Mouse (Mus musculus) kidney, postnatal 4 days (tissue): ENCODE measurements around the gene Ggps1.
A peak's percentile ranks its signal among the peaks of the same experiment; 100 is the strongest.

ENCODE experiments used
- DNase-seq, 2 experiments: peaks; one replicate each; pipeline ENCODE4 v3.0.0; 2021; ENCODE audit warnings: mixed read lengths in 2 of 2

Gene Ggps1

GRCm38 (mm10) chr13:14063013-14063941 is at the start of gene Ggps1, which contains the start of gene Arid4b:
Gene Ggps1 (minus strand): TSS chr13:14063488.
Gene Arid4b (plus strand): TSS chr13:14063232.
- DNase-seq: peak; percentile 94 to 97

GRCm38 (mm10) chr13:14111146-14111545 is 47.9 kb upstream of the Ggps1 start:
- DNase-seq: no peak

DNA sequence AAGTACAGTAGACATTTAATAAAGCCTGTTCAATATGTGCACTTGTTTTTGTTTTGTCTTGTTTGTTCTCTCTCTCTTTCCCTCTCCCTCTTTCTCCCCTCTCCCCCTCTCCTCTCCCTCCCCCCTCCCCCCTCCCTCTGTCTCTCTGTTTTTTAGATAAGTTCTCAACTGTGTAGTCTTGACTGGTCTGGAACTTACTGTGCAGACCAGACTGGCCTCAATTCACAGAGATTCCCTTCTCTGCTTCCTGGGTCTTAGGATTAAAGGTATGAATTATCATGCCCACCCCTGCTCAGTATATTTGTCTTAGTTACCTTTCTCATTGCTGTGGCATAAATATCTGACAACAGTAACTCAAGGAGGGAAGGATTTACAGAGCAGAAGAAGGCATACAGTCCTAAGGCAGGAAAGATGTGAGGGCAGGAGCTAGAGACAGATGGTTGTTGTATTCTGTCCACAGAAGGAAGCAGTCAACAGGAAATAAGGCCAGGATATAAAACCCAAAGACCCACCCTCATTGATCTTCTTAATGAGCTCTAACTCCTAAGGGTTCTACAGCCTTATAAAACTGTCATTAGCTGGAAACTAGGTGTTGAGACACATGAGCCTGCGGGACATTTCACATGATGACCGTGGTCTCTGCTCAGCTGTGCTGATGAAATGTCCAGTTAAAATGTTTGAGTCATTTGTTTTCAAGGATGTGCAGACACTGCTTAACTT is 47.0 kb upstream of the Ggps1 start:
- DNase-seq: peak in 1 of 2 experiments; percentile 11

GRCm38 (mm10) chr13:14103026-14103425 is 39.7 kb upstream of the Ggps1 start:
- DNase-seq: no peak

DNA sequence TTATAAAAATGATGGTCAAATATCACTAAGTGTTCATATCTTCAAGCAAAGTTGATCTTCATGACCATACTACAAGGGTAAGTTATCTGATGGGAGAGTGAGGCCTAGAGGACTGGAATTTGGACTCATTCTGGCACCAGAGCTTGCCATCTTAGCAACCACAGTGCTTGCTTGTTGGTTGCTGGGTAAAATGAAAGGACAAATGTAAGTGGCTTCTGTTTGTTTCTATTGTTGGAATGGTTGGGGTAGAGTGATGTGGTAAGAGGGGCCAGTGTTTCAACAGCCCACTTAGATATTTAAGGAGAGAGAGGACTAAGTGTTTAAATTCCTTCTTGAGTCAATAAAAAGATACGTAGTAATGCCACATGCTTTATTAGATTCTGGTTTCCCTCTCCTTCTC is 25.4 kb upstream of the Ggps1 start:
- DNase-seq: no peak

DNA sequence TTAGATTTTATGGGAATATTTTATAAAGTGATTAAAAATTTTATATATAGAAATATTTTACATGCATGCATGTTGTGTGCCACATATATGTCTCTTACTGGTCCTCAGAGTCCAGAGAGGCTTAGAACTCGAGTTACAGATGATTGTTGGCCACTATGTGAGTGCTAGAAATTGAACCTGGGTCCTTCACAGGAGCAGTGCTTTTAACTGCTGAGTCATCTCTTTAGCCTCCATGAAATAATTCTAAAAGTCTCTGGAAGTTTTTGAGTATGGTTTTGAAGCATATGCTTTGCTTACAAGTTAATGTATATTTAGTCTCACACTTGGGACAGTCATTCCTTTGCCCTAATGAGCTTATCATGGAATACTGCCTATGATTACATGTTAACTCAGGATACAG is 12.0 kb upstream of the Ggps1 start:
- DNase-seq: no peak

DNA sequence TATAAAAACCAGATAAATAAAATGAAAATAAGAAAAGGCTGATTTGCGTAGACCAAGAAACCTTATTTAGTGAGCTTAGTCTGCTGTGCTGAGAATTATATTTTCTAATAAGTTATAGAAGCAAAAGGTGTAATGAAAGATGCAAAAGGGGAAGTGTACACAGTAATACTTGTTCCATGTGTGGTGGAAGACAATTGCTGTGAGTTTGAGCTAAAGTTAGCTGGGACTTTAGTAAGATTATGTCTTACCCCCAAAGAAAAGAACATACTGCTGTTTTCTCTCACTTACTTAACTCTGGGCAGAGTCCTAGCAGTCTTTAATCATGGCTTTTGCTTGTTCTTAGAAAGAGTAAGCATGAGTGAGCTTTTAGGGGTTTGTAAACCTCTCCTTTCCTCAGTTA is 11.1 kb upstream of the Ggps1 start:
- no peak for DNase-seq

DNA sequence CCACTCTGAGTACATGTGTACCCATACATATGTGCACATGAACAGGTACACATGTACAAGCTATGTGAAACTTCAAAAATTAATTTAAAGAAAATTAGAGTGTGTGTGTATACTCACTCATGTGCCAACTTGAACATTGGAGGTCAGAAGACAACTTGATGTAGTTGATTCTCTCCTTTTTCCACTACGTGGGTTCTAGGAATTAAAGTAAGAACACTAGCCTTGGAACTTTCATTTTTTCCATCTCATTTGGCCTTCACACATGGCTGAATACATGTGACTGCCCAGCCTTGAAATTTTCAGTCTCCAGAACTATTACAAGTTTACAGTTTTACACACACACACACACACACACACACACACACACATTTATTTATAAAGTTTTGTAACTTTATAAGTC is 6.0 kb upstream of the Ggps1 start:
- DNase-seq: no peak

- no peak for DNase-seq
Measured at GRCm38 (mm10) chr13:14068035-14068434, 4.7 kb upstream of the Ggps1 start.

- no peak for DNase-seq
Measured at GRCm38 (mm10) chr13:14065701-14066100, 2.4 kb upstream of the Ggps1 start.

GRCm38 (mm10) chr13:14065028-14065380 is 1.7 kb upstream of the Ggps1 start:
- no peak for DNase-seq

DNA sequence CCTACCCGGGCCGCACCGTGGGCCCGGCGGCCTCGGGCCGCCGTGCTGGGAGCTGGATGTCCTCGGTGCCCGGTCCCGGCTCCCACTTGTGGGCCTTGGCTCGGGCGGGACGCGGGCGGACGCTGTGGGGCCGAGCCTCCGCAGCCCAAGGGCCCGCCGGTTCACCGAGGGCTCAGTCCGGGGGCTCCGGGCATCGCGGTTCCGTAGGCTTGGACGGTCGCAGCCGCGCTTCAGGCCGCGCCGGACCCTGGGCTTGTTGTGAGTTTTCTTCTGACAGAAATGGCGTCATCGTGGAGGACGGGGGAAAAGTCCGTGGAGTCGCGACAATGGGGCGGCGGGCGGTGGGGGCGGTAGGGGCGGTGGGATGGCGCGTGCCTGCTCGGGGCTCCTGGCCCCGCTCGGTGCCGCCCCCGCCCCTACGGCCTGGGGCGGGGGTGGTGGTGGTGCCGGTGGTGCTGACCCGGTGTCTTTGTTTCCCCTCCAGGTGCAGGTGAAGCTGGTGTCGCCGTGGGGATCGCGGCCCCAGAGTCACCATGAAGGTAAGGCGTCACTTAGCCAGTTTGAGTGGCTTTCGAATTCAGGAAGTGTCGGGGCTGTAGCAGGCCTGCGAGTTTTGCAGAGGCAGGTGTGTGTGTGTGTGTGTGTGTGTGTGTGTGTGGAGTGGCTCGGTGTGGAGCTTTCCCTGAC is 1.2 kb upstream of the Ggps1 start:
- peak; percentile 58 to 72 for DNase-seq

GRCm38 (mm10) chr13:14063942-14064271 is 619 bp upstream of the Ggps1 start:
- no peak for DNase-seq

DNA sequence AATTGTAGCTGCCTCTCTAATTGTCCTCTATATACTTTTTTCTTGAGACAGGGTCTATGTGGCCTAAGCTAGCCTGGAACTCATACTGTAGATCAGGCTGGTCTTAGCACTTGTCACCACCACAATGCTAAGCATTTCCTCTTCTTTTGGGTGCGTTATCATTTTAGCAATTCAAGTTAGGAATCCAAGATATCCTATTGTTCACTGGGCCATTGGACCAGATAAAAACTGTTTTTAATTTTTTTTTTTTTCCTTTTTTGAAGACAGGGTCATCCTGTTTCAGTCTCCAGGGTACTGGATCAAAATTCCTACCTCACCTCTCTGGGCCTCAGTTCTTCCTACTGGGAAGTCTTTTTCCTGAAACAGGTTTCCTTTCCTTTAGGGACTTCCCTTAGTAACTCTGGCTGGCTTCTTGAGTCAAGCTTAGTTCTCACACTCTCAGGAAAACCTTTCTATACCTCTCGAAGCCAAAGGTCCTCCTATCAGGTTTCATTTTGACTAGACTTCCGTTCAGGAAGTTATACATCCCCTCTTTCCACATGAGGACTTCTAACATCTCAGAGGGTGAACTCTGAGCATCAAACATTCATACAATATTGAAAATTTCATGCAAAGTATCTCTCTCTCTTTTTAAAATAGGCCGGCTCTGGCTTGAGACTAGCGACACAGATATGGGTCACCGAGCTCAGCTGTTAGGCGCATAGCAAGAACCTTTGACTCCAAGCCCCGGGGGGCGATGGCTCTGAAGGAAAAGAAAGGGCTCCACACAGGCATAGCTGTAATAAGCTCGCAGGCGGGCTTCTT is 877 bp downstream of the Ggps1 start:
- no peak for DNase-seq

- DNase-seq: no peak
Measured at GRCm38 (mm10) chr13:14059582-14059981, 3.7 kb downstream of the Ggps1 start.

DNA sequence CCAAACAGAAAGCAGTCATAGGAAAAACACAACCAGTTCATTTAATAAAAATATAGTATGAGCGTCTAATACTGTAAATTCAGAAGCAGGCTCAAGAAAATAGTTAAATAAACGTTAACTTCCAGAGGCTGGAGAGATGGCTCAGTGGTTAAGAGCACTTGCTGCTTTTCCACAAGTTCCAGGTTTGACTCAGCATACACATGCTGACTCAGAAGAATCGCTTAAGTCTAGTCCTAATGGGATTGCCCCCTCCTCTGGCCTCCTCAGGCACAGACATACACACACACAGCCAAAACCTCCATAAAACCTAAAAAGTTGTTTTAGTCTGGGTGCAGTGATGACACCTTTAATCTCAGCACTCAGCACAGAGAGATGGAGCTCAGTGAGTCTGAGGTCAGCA is 6.5 kb downstream of the Ggps1 start:
- no peak for DNase-seq

DNA sequence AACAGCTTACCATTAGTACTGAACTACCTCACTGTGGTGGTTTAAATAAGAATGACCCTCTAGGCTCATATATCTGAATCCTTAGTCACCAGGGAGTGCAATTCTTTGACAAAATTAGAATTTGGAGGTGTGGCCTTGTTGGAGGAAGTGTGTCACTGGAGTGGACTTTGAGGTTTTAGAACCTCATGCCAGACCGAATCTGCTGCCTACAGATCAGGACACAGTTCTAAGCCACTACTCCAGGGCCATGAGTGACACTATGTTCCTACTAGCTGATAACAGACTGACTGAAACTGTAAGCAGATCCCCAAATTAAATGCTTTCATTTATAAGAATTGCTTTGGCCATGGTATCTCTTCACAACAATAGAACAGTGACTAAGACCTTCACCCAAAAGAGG is 13.4 kb downstream of the Ggps1 start:
- no peak for DNase-seq

GRCm38 (mm10) chr13:14044521-14044920 is 18.8 kb downstream of the Ggps1 start:
- DNase-seq: no peak

DNA sequence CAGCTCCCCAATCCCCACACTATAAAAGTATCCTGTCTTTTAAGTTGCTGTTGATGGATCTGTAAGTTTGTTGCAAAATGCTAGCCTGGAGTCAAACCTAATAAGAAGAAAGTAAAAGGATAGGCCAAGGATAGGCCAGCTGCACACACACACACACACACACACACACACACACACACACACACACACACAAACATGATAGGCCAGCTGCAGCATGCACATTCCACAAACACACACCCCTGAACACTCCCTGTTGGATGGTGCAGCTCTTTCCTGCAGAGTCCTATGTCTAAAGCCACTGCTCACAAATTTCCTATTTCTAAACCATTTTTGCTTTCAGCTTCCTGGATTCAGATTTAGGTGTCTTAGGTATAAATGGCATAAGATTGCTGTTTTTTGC is 19.4 kb downstream of the Ggps1 start:
- DNase-seq: no peak

DNA sequence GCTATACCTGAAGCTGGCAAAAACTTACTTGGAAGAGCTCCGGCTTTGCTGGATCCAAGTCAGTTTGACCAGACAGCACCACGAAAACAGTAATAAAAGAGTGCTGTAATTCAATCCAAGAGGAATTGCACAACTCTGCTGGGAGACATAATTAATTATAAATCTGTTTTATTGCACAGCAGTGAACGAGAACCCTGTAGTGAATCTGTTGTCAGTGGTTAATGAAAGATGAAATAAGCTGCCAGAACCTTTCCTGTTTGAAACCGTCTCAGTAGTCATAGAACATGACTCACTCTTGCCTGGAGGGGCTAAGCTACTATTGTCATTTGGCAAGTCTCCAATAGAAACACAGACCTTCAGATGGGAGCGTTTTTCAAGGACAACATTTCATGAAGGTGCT is 23.1 kb downstream of the Ggps1 start:
- DNase-seq: peak in 1 of 2 experiments; percentile 7

DNA sequence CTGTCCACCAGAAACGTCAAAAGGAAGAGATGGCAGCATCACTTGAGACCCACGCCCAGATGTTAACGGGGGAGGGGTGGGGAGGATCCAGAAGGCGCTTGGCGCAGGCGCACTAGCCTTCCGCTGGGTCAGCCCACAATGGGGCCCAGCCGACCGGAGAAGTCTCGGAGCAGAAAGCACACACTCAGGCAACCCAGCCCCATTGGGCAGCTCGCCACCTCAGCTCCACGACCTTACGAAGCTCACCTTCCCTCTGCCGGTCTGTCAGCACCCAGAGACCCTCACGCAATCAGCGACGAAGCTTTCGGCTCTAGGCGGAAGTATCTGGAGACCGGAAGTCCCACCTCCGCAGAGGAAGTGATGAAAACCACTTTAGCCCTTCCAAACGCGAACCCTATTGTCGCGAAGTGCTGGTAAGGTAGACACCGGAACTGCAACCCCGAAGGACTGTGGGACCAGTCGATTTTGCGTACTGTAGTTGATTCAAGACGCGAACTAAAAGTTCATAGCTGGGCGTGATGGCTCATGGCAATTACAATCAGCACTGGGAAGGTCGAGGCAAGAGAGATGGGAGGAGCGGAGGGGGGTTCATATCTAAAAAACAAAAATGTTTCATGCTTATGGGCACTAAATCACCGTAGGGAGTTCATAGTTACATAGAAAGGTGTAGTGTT is 23.9 kb downstream of the Ggps1 start, which contains the start of gene Tbce:
Gene Tbce (minus strand): TSS at position 347 of the 674 bp plus-strand sequence.
- peak; percentile 90 to 94 for DNase-seq

GRCm38 (mm10) chr13:14038911-14039291 is 24.4 kb downstream of the Ggps1 start:
- DNase-seq: no peak
